Mouse (Mus musculus): ENCODE results near the gene Pkn3. TPM values are rescaled to one million over a fixed set of nuclear protein-coding genes. Genes with fewer than 3 reads are reported as not detected.

Pkn3 gene
- total and polyA plus RNA-seq, 2 experiments from 2014 or later: 0.99 to 1.2 TPM

- no peak overlapping the region for H3K9ac ChIP-seq (replicated peaks; ENCODE audit: low read length)
- no peaks in the 10 kb centered on the region for H3K27me3 ChIP-seq (ENCODE audit: insufficient read depth, low read length)
- TF ChIP-seq CTCF (IDR thresholded peaks at IDR 0.05; ENCODE audit: low read depth): peak; percentile 84
- no peak overlapping the region for H3K4me3 ChIP-seq (ENCODE audit: low read length)
- ATAC-seq: peak; percentile 72; the same call in 1 of the 2 replicates
- DNase-seq (ENCODE audit: low spot score): peak; percentile 88
- 4% methylated on average over 4 of the region's 4 CpGs for WGBS
- no peak overlapping the region for H3K27ac ChIP-seq
- peaks cover under 1% of the 10 kb centered on the region; the same call in 1 of the 2 replicates for H3K36me3 ChIP-seq (ENCODE audit: insufficient read depth, low read length)
- no peaks in the 10 kb centered on the region; the same call in 1 of the 2 replicates for H3K4me1 ChIP-seq (ENCODE audit: insufficient read depth, low read length)
- H3K9me3 ChIP-seq (ENCODE audit: low read length): no peaks in the 10 kb centered on the region
- no peak overlapping the region for H3K4me2 ChIP-seq (ENCODE audit: low read depth, low read length)
These were observed 35.0 kb upstream of the Pkn3 start for GRCm38 (mm10) chr2:30042445-30042844.

GRCm38 (mm10) chr2:30044550-30044949 lies 32.9 kb upstream of the Pkn3 start:
- Histone ChIP-seq H3K4me3 (ENCODE audit: low read length) (no peak overlapping the region), H3K27ac (no peak overlapping the region), H3K27me3 (ENCODE audit: insufficient read depth, low read length) (no peaks in the 10 kb centered on the region), H3K36me3 (ENCODE audit: insufficient read depth, low read length) (no peaks in the 10 kb centered on the region), H3K4me2 (ENCODE audit: low read depth, low read length) (no peak overlapping the region), H3K4me1 (ENCODE audit: insufficient read depth, low read length) (no peaks in the 10 kb centered on the region; the same call in 1 of the 2 replicates), H3K9ac (replicated peaks; ENCODE audit: low read length) (no peak overlapping the region), H3K9me3 (ENCODE audit: low read length) (no peaks in the 10 kb centered on the region)
- no peak for TF ChIP-seq CTCF (IDR thresholded peaks at IDR 0.05; ENCODE audit: low read depth)
- ATAC-seq (no peak), DNase-seq (ENCODE audit: low spot score) (no peak)
- 85% methylated on average over 5 of the region's 5 CpGs for WGBS

DNA sequence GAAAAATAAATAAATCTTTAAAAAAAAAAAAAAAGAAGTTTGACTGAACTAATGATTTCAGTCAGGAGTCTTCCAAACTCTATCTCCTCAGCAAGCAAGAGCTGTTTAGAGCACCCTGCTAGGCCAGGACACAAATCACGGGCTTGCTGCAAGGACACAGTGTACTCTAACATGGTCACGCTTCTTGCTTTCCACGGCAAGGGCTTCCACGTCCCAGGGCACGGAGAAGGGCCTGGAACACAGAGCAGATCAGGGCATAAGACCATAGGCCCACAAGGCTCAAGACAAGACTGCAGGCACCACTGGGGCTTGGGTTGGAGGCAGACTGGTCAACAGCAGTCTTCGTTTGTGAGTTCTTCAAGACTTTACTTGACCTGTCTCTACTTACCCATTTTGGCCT lies 30.4 kb upstream of the Pkn3 start:
- DNase-seq (ENCODE audit: low spot score) (no peak), ATAC-seq (no peak)
- H3K9ac ChIP-seq (replicated peaks; ENCODE audit: low read length): no peak overlapping the region
- no peak overlapping the region for H3K27ac ChIP-seq
- H3K9me3 ChIP-seq (ENCODE audit: low read length): no peaks in the 10 kb centered on the region
- no peak overlapping the region for H3K4me2 ChIP-seq (ENCODE audit: low read depth, low read length)
- H3K36me3 ChIP-seq (ENCODE audit: insufficient read depth, low read length): no peaks in the 10 kb centered on the region
- no peak overlapping the region for H3K4me3 ChIP-seq (ENCODE audit: low read length)
- H3K4me1 ChIP-seq (ENCODE audit: insufficient read depth, low read length): no peaks in the 10 kb centered on the region; the same call in 1 of the 2 replicates
- 95% methylated on average over 6 of the region's 6 CpGs for WGBS
- H3K27me3 ChIP-seq (ENCODE audit: insufficient read depth, low read length): no peaks in the 10 kb centered on the region
- TF ChIP-seq CTCF (IDR thresholded peaks at IDR 0.05; ENCODE audit: low read depth): no peak

DNA sequence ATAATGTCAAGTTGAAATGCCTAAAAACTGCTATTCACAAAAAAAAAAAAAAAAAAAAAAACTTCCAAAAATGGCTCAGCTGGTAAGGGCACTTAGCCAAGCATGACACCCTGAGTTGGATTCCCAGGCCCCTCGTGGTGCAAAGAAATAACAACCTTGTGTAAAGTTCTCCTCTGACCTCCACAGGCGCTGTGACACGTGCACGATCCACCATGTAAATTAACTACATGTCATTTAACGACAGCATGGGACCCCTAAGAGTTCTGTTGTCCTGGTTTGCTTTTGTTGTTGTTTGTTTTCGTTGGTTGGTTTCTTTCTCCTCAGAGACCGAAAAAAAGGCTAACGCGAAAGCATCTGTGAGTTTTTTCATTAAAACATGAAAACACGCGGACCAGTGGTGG lies 29.4 kb upstream of the Pkn3 start:
- DNase-seq (ENCODE audit: low spot score): peak; percentile 20
- peak overlapping the region; percentile 60 for H3K9ac ChIP-seq (replicated peaks; ENCODE audit: low read length)
- H3K27ac ChIP-seq: peak overlapping the region; percentile 96
- H3K4me3 ChIP-seq (ENCODE audit: low read length): peak overlapping the region; percentile 71
- WGBS: 46% methylated on average over 11 of the region's 11 CpGs
- no peak for ATAC-seq
- no peaks in the 10 kb centered on the region for H3K36me3 ChIP-seq (ENCODE audit: insufficient read depth, low read length)
- H3K27me3 ChIP-seq (ENCODE audit: insufficient read depth, low read length): no peaks in the 10 kb centered on the region
- H3K4me2 ChIP-seq (ENCODE audit: low read depth, low read length): peak overlapping the region; percentile 58
- no peaks in the 10 kb centered on the region for H3K9me3 ChIP-seq (ENCODE audit: low read length)
- TF ChIP-seq CTCF (IDR thresholded peaks at IDR 0.05; ENCODE audit: low read depth): no peak; the same call in 1 of the 2 replicates
- no peaks in the 10 kb centered on the region; the same call in 1 of the 2 replicates for H3K4me1 ChIP-seq (ENCODE audit: insufficient read depth, low read length)

DNA sequence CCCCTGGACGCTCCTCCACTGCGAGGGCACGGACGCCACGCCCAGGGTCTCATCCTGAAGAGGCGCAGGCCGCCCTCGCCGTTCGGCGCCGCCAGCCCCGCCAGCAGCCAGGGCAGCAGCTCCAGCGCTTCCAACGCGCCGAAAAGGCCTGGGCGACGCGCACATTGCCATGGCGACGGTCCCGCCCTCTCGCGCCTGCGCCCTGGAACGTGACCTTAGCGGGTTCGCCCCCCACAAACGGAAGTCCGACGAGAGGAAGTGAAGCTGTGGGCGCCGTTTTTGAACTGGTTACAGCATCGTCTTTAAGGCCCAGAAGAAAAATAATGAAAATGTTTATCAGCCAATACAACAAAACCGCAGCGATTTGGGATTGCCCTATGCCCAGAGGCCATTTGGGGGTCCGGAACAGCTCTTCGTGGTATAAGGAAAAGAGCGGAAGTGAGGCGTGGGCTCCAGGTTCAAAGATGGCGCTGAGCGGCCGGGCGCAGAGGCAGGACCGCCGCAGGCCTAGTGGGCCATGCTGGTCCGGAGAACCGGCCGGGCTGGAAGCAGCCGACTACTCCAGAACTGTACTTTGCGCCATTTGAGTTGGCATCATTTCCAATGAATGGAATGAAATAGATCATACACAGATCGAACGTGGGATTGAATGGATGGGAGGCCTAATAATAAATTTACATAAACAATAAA lies 28.6 kb upstream of the Pkn3 start, which contains the start of gene Wdr34:
Gene Wdr34, minus strand, starts transcription at position 183 of the 690 bp plus-strand sequence.
- Histone ChIP-seq H3K27me3 (ENCODE audit: insufficient read depth, low read length) (no peaks in the 10 kb centered on the region), H3K4me3 (ENCODE audit: low read length) (peak within 1 kb of the TSS; percentile 71), H3K9me3 (ENCODE audit: low read length) (no peaks in the 10 kb centered on the region), H3K4me1 (ENCODE audit: insufficient read depth, low read length) (no peaks in the 10 kb centered on the region; the same call in 1 of the 2 replicates), H3K4me2 (ENCODE audit: low read depth, low read length) (peak within 1 kb of the TSS; percentile 58), H3K36me3 (ENCODE audit: insufficient read depth, low read length) (no peaks in the 10 kb centered on the region), H3K27ac (peak within 1 kb of the TSS; percentile 96), H3K9ac (replicated peaks; ENCODE audit: low read length) (peak within 1 kb of the TSS; percentile 60)
- peak; percentile 98 for DNase-seq (ENCODE audit: low spot score)
- no peak; the same call in 1 of the 2 replicates for TF ChIP-seq CTCF (IDR thresholded peaks at IDR 0.05; ENCODE audit: low read depth)
- under 1% methylated on average over 54 of the region's 54 CpGs for WGBS
- ATAC-seq: peak; percentile 95

GRCm38 (mm10) chr2:30049831-30050230 lies 27.7 kb upstream of the Pkn3 start:
- H3K9ac ChIP-seq (replicated peaks; ENCODE audit: low read length): no peak overlapping the region
- 90% methylated on average over 3 of the region's 3 CpGs for WGBS
- no peak overlapping the region for H3K4me2 ChIP-seq (ENCODE audit: low read depth, low read length)
- DNase-seq (ENCODE audit: low spot score): no peak
- H3K27me3 ChIP-seq (ENCODE audit: insufficient read depth, low read length): no peaks in the 10 kb centered on the region
- no peak for ATAC-seq
- no peaks in the 10 kb centered on the region for H3K9me3 ChIP-seq (ENCODE audit: low read length)
- no peak overlapping the region for H3K27ac ChIP-seq
- H3K4me1 ChIP-seq (ENCODE audit: insufficient read depth, low read length): no peaks in the 10 kb centered on the region; the same call in 1 of the 2 replicates
- H3K4me3 ChIP-seq (ENCODE audit: low read length): no peak overlapping the region
- no peak for TF ChIP-seq CTCF (IDR thresholded peaks at IDR 0.05; ENCODE audit: low read depth)
- no peaks in the 10 kb centered on the region for H3K36me3 ChIP-seq (ENCODE audit: insufficient read depth, low read length)
